Mouse (Mus musculus) kidney, embryonic 14.5 days (tissue): ENCODE measurements at regions not wholly inside any gene's neighbourhood (a gene's known extent, or its start where the extent isn't known, plus 50 kb on each side); places are given as distances from the start of the nearest gene placed in this dataset.

ENCODE experiments used
- ATAC-seq: fragments of 200-750 bp; cut with Nextera tagmentation; 2 replicates; pipeline ENCODE4 v1.8.0; 2017; ENCODE audit warnings: moderate number of reproducible peaks, mild to moderate bottlenecking, moderate TSS enrichment, moderate library complexity; ENCODE audit not compliant: low FRiP score, low TSS enrichment
- H3K27ac ChIP-seq: fragments of 300-500 bp; sonication (generic); 2 replicates; pipeline ENCODE4 v1.5.1; 2014; ENCODE audit warnings: low read depth, mild to moderate bottlenecking, low read length, moderate library complexity, mixed read lengths
- H3K27me3 ChIP-seq: fragments of 300-500 bp; sonication (generic); 2 replicates; pipeline ENCODE4 v1.6.1; 2014; ENCODE audit warnings: mild to moderate bottlenecking, low read length; ENCODE audit not compliant: control insufficient read depth, insufficient read depth
- H3K36me3 ChIP-seq: fragments of 300-500 bp; sonication (generic); 2 replicates; pipeline ENCODE4 v1.6.1; 2014; ENCODE audit warnings: low read length, mixed read lengths; ENCODE audit not compliant: control insufficient read depth, insufficient read depth
- H3K4me1 ChIP-seq: fragments of 300-500 bp; sonication (generic); 2 replicates; pipeline ENCODE4 v1.6.1; 2014; ENCODE audit warnings: low read length, mixed read lengths; ENCODE audit not compliant: control insufficient read depth, insufficient read depth
- H3K4me2 ChIP-seq: fragments of 300-500 bp; sonication (generic); replicated peaks from 2 replicates; pipeline ENCODE4 v1.6.1; 2014; ENCODE audit warnings: low read depth, mild to moderate bottlenecking, low read length
- H3K4me3 ChIP-seq: fragments of 300-500 bp; sonication (generic); 2 replicates; pipeline ENCODE4 v1.5.1; 2014; ENCODE audit warnings: mild to moderate bottlenecking, low read length
- H3K9ac ChIP-seq: fragments of 300-500 bp; sonication (generic); 2 replicates; pipeline ENCODE4 v1.6.1; 2014; ENCODE audit warnings: low read depth, mild to moderate bottlenecking, low read length, moderate library complexity
- H3K9me3 ChIP-seq: fragments of 300-500 bp; sonication (generic); 2 replicates; pipeline ENCODE4 v1.6.1; 2016; ENCODE audit warnings: low read length; ENCODE audit not compliant: control insufficient read depth
- WGBS: fragments of 180-500 bp; shearing (Covaris S2); extraction: QIAGEN DNeasy Blood & Tissue Kit; methylation state at CpG from one replicate; pipeline ENCODE4 v1.1.7; 2014; 5-methylcytosine and 5-hydroxymethylcytosine counted together

- Histone ChIP-seq H3K9ac (no peak overlapping the region), H3K27me3 (no peaks in the 10 kb centered on the region), H3K27ac (no peak overlapping the region), H3K4me2 (no peak overlapping the region), H3K36me3 (no peaks in the 10 kb centered on the region), H3K9me3 (no peaks in the 10 kb centered on the region), H3K4me1 (no peaks in the 10 kb centered on the region), H3K4me3 (no peak overlapping the region)
- no peak for ATAC-seq
- 80% methylated on average over 2 of the region's 2 CpGs for WGBS
Observed at GRCm38 (mm10) chr9:112510716-112511115, 275.0 kb upstream of the Arpp21 start.

GRCm38 (mm10) chr9:112506871-112507270 is 271.1 kb upstream of the Arpp21 start:
- H3K4me1 ChIP-seq: no peaks in the 10 kb centered on the region
- ATAC-seq: no peak

GRCm38 (mm10) chr9:112498676-112499075 is 262.9 kb upstream of the Arpp21 start:
- H3K4me2 ChIP-seq: no peak overlapping the region
- H3K4me1 ChIP-seq: no peaks in the 10 kb centered on the region
- H3K36me3 ChIP-seq: no peaks in the 10 kb centered on the region
- no peaks in the 10 kb centered on the region for H3K9me3 ChIP-seq
- ATAC-seq: no peak
- H3K9ac ChIP-seq: no peak overlapping the region
- no peak overlapping the region for H3K4me3 ChIP-seq
- H3K27ac ChIP-seq: no peak overlapping the region
- H3K27me3 ChIP-seq: no peaks in the 10 kb centered on the region
- 83% methylated on average over 4 of the region's 4 CpGs for WGBS

More at GRCm38 (mm10) chr9:112506871-112507270, 271.1 kb upstream of the Arpp21 start:
- Histone ChIP-seq H3K27ac (no peak overlapping the region), H3K9ac (no peak overlapping the region), H3K4me2 (no peak overlapping the region), H3K36me3 (no peaks in the 10 kb centered on the region), H3K9me3 (no peaks in the 10 kb centered on the region), H3K4me3 (no peak overlapping the region), H3K27me3 (no peaks in the 10 kb centered on the region)
- WGBS: 65% methylated on average over 2 of the region's 2 CpGs

- no peaks in the 10 kb centered on the region for H3K4me1 ChIP-seq
- no peak overlapping the region for H3K9ac ChIP-seq
- ATAC-seq: no peak
- no peaks in the 10 kb centered on the region for H3K36me3 ChIP-seq
- H3K4me2 ChIP-seq: no peak overlapping the region
- H3K9me3 ChIP-seq: no peaks in the 10 kb centered on the region
- H3K4me3 ChIP-seq: no peak overlapping the region
- 62% methylated on average over 4 of the region's 4 CpGs for WGBS
- no peak overlapping the region for H3K27ac ChIP-seq
- H3K27me3 ChIP-seq: no peaks in the 10 kb centered on the region
Observed at GRCm38 (mm10) chr9:112495930-112496527, 260.3 kb upstream of the Arpp21 start.

GRCm38 (mm10) chr9:112490963-112491362 is 255.2 kb upstream of the Arpp21 start:
- ATAC-seq: no peak
- Histone ChIP-seq H3K4me1 (no peaks in the 10 kb centered on the region), H3K36me3 (no peaks in the 10 kb centered on the region), H3K9me3 (no peaks in the 10 kb centered on the region), H3K27ac (no peak overlapping the region), H3K9ac (no peak overlapping the region), H3K27me3 (no peaks in the 10 kb centered on the region), H3K4me3 (no peak overlapping the region), H3K4me2 (no peak overlapping the region)
- WGBS: 69% methylated on average over 1 of the region's 1 CpGs

GRCm38 (mm10) chr9:112476644-112477043 is 240.9 kb upstream of the Arpp21 start:
- ATAC-seq: no peak

GRCm38 (mm10) chr9:112457594-112457993 is 221.9 kb upstream of the Arpp21 start:
- Histone ChIP-seq H3K9ac (no peak overlapping the region), H3K27ac (no peak overlapping the region), H3K27me3 (no peaks in the 10 kb centered on the region), H3K36me3 (no peaks in the 10 kb centered on the region), H3K9me3 (no peaks in the 10 kb centered on the region), H3K4me3 (no peak overlapping the region), H3K4me1 (no peaks in the 10 kb centered on the region), H3K4me2 (no peak overlapping the region)
- 90% methylated on average over 5 of the region's 5 CpGs for WGBS
- no peak for ATAC-seq

More at GRCm38 (mm10) chr9:112476644-112477043, 240.9 kb upstream of the Arpp21 start:
- Histone ChIP-seq H3K4me3 (no peak overlapping the region), H3K36me3 (no peaks in the 10 kb centered on the region), H3K4me1 (no peaks in the 10 kb centered on the region), H3K27me3 (no peaks in the 10 kb centered on the region), H3K9me3 (no peaks in the 10 kb centered on the region), H3K9ac (no peak overlapping the region), H3K27ac (no peak overlapping the region), H3K4me2 (no peak overlapping the region)
- WGBS: 77% methylated on average over 2 of the region's 2 CpGs

GRCm38 (mm10) chr9:112454706-112455105 is 219.0 kb upstream of the Arpp21 start:
- Histone ChIP-seq H3K4me1 (no peaks in the 10 kb centered on the region), H3K9me3 (no peaks in the 10 kb centered on the region), H3K27me3 (no peaks in the 10 kb centered on the region), H3K36me3 (no peaks in the 10 kb centered on the region), H3K4me2 (no peak overlapping the region), H3K27ac (no peak overlapping the region), H3K9ac (no peak overlapping the region), H3K4me3 (no peak overlapping the region)
- no peak for ATAC-seq
- 64% methylated on average over 6 of the region's 6 CpGs for WGBS

GRCm38 (mm10) chr9:112447515-112447914 is 211.8 kb upstream of the Arpp21 start:
- H3K4me2 ChIP-seq: no peak overlapping the region
- no peaks in the 10 kb centered on the region for H3K27me3 ChIP-seq
- H3K36me3 ChIP-seq: no peaks in the 10 kb centered on the region
- no peak overlapping the region for H3K4me3 ChIP-seq
- H3K27ac ChIP-seq: no peak overlapping the region
- H3K4me1 ChIP-seq: no peaks in the 10 kb centered on the region
- no peak for ATAC-seq
- H3K9ac ChIP-seq: no peak overlapping the region
- 23% methylated on average over 2 of the region's 2 CpGs for WGBS
- H3K9me3 ChIP-seq: no peaks in the 10 kb centered on the region
